Mouse (Mus musculus): ENCODE measurements at regions not wholly inside any gene's neighbourhood (a gene's known extent, or its start where the extent isn't known, plus 50 kb on each side); places are given as distances from the start of the nearest gene placed in this dataset.

DNA sequence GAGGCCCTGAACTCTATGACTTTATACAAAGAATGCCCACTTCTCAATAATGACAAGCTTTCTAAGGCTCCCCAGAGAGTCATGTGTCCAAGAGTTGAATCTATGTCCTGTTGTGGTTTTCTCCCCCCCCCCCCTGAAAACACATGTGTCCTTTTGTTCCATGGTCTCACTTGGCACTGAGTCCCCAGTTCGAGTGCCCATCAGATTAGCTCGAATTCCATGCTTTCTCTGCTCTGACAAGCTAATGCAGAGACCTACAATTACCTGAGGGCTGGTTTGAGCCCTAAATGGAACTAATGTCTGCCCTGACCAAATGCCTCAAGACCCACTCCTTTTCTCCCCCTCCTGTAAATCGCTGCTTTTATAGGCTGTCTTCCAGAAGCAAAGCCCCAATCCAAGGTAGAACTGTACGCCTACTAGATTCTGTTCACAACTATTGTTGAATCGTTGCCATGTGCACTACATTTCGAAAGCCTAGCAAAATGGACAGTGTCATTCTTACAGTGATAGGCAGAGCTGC, 392.0 kb downstream of the Wdr11 start:
- no peak for DNase-seq (ENCODE audit: low read depth)

DNA sequence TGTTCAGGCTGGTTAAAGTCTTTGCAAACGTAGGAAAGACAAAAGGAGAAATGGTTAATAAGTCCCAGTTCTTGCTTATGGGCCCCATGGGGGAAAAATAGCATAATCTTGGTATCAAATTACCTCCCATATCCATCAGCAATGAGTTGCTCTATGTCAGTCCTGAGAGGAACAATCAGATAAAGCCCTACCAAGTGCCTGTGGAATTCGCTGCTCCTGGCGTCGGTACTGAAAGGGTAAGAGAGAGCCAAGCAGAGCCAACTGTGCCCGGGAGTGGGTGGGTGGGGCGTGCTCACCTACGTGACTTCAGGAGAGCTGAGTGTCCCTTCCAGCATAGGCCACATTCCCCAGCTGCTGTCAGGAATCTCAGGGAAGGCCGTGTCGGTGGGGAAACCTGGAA, 392.7 kb downstream of the Wdr11 start:
- DNase-seq (ENCODE audit: low read depth): no peak

DNA sequence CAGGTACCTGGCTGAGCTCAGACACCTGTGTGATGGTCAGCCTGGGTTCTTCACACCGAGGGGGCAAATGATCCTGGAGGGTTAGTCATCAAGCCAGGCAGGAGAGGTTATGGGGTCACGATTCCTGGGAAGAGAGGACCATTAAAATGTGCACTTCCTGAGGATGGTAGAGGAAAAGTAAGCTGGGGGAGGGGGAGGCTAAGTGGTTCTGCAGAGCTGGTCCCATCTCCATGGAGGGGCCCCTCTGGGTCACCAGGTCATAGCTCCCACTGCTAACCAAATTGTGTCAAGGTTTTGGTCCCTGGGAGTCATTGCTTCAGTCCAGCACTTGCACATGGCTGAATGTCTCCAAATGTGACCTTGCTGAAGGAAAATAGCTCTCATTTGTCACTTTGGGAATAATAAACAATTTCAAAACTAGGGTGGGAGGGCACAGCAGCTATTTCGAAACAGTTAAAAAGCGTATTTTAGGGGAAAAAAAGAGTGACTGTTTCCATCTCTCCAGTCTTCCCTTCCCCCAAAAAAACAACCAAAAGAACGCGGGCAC, 395.5 kb downstream of the Wdr11 start:
- DNase-seq (ENCODE audit: low read depth): no peak

DNA sequence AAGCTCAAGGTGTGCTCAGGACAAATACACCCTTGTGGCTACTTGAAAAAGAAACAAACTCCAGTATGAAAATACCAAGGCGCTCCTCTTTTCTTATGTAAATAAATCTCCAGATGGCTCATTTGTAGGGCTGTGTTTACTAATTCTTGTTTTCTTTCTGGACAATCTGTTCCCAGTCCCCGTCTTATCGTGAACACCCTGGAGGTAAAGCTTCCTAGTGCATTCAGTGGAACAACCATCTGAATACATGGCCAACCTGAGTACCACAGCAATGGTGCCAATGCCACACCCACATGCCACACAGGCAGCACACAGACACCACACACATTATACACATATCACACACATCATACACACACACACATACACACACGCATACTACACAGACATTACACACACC, 396.1 kb downstream of the Wdr11 start:
- DNase-seq (ENCODE audit: low read depth): no peak

DNA sequence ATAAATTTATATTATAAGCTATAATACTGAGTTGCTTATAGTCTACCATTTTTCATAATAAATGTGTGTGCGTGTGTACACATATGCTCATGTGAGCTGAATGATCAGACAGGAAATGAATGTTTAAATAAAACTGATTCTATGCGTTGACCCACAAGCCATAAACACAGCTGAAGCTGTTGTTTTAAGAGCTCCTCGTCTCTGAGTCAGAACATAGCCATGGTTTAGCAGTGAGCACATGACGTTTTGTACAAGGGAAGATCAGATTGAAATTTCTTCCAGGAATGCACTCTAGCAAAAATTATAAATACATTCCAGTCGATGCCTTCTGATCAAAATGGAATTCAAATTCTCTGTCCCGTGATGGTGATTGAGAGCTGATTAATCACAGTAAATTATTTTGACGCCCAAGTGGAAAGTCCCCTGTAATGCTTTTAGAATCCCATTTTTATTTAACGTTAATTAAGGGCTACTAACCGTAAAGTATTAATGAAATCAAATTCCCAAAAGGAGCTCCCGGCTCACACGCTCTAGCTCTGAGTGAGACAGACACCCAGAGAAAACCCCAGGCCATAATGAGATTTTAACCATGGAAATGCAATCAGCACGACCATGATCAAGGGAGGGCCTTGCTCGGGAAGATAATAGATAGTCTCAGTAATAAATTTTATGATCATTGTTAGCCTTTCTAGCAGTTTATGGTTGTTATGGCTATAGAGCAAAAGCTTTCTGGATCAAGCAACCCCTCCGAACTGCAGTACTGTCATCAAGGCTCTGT, 402.0 kb downstream of the Wdr11 start:
- no peak for DNase-seq (ENCODE audit: low read depth)

DNA sequence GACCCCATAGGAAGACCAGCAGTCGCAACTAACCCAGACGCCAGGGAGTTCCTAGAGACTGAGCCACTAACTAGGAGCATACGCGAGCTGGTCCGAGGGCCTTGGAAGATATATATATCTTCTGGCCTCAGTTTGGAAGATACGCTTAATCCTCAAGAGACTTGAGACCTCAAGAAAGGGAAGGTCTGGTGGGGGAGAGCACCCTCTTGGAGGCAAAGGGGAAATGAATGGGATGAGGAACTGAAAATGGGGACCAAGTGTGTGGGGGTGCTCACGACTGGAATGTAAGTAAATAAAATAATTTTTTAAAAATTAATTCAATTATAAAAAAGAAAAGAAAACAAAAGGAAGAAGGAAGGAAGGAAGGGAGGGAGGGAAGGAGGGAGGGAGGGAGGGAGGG, 403.9 kb downstream of the Wdr11 start:
- DNase-seq (ENCODE audit: low read depth): no peak

DNA sequence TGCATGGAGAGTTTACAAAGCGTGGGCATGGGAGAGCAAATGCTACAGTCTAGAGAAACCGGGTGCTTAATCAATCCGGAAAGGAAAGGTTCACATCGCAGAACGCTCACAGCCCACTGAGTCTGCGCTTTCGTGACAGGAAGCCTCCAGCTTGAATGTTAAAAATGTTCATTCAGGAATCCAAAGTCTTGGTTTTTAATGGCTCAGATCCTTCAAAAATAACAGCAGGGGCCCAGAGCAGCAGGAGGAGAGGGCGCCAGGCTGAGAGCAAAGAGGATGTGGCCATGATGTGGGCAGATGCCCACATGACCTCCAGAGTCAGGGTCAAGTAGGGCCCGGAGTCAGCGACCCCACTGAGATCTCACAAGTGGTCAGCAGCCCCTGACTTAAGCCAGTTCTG, 409.4 kb downstream of the Wdr11 start:
- DNase-seq (ENCODE audit: low read depth): peak; percentile 61

DNA sequence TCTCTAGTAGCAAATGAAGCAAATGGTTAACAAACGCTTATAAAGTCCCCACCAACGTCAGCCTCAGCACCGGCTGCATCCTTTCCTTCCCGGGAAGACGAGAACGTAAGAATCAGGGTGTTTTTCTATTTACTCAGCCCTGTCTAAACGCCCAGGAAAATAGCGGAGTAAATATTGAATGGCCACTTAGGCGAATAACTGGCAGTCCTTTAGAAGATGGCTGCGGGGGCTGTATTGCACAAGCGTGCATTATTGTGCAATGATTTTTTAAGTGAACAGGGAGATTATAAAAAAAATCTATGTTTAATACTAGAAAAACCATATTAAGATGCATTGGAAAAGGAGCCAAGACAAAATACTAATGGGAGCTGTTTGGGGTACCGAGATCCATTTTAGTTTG, 410.3 kb downstream of the Wdr11 start:
- no peak for DNase-seq (ENCODE audit: low read depth)

DNA sequence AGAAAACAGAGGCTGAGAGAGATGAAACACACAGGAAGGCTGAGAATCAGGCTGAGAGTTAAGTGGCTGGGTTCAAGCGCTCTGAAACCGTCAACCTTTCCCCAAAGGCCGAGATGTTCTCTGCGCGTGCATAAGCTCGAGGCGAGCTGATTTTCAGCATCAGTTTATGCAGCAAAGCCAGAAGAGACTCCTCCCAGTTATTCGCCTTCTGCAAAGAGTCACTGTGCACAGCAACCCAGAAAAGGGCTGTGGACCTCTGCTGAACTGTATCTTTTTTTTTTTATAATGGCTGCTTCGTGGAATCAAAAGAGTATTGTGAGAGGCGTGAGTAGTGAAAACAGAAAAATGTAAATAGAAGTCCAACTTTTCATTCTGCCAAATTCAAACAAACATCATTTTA, 413.7 kb downstream of the Wdr11 start:
- no peak for DNase-seq (ENCODE audit: low read depth)

DNA sequence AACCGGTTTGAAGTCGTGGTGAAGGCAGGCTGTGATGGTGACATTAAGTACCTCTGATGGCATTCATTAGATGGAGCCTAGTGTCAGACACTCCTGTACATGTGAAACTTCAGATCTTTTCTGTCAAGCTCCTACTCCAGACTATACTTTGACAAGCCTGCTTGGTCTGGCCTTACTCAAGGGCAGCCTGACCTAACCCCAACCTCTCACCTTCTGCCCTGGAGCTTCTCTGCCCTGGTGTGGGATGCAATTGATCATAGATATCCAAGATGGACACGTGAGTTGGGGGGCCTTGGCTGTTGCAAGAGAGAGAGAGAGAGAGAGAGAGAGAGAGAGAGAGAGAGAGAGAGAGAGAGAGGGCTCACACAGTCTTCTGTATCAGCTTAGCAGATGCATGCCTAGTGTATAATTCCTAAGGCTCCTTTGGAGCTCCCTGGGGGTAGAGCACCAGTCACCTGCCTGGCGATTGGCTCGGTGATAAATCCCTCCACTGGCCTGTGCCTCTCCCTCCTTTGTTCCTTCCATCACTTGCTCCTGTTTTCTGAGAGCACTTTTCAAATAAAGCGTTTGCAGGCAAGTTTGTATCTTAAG, 416.4 kb downstream of the Wdr11 start:
- DNase-seq (ENCODE audit: low read depth): no peak

DNA sequence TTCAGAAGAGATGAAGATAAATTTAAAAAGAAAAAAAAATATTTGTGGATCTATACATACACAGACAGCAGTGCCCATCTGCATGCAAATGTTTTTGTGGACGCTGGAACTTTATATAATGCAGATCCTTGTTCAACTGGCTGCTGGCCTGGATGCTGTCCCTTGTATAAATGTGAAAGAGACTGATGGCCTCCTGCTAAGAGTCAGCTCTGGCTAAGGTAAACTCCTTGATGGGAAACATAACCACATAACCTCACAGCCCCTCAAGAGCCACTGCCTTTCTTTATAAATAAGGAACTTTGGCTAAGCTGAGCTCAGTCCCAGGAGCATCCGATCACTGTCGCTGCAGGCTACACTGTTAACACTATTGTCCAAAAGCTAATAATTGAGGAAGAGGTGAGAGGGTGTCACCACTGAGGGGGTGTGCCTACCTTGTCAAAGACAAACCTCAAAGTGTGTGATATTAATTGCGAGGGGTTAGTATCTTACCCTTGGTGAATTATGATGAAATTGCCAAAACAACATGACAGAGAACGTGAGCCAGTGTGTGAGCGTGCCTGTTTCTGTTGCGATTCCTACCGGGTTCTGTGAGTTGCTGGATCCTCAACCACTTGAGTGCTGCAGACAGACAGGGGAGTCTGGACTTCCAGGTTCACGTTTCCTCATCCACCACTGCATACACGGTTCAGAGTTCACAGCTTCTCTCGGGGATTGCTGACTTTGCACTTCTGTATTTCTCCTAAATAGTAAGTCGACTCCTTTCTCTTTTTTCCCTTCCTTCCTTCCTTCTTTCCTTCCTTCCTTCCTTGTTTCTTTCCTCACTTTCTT, 417.1 kb downstream of the Wdr11 start:
- no peak for DNase-seq (ENCODE audit: low read depth)

DNA sequence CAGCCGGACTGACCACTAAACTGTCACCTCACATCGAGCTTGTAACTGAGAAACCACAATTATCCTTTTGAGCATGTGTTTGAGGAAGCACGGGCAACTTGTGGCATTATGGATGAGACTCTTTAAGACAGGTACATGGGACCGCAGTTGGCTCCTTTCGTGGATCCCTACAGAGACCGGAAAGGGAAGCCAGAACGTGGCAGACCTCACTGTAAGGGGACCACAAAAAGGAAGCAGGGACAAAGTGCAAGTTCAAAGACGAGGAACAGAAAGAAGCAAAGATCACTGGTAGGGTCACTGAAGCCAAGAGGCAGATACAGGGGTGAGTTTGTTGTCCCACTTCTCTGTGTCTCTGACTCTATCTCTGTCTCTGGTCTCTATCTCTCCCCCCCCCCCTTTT, 420.4 kb downstream of the Wdr11 start:
- DNase-seq (ENCODE audit: low read depth): no peak

DNA sequence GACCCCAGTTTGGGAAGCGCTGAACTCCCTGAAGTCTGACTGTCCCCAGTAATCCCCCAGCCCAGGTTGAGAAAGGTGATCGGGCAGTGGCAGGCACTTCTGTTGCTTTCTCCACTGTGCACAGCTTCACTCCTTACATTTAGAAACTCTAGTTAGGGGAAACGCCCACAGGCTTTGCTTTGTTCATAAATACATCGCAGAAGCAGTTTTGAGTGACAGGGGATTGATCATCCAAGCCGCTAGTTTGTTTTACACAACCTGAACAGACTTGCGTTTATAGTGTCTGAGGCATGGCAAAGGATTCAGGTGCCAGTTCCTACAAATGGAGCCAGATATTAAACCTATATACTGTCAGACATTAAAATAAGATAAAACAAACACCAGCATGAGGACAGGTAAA, 421.4 kb downstream of the Wdr11 start:
- no peak for DNase-seq (ENCODE audit: low read depth)

DNA sequence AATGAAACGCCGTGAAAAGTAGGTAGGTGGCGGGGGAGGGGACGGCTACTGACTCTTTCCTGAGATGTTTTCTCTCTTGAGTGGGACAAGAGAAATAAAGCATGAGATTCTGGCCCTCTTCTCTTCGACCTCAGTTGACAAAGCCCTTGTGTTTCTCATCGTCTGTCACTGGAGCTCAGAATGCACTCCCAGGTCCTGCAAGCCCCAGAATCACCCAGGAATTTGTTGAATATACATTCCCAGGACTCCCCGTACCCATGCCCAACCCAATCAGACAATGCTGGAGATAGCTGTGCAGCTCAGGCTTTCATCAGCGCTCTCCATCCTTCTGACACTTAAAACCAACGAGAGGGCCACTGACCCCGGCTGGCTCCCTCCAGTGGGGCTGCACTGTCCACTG, 422.9 kb downstream of the Wdr11 start:
- no peak for DNase-seq (ENCODE audit: low read depth)

DNA sequence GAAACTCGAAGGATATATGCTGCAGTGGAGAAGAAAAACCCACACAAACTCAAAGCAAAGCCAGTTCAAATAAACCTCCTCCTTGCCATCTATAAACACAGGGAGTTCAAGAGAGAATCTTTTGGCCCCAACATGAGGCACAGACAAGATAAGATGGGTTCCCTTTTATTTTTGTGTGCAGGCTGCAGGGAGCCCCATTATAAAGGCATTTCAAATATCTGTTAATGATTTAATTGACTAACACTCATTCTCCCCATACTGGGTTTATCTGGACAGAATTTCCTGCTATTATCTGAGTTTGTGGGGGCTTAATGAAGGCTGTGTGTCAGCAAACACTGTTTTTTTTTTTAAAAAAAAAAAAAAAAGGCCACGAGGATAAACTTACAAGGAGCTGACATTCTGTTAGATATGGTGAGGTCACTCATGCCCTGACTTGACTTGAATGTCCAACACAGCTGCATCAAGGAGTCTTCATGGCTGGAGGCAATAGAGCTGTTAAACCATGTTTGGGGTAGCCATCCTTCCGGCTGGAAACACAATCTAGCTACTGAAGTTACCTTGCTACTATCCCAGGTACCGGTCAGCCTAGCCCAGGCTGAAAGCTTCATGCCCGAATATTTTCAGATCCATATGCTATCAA, 423.8 kb downstream of the Wdr11 start:
- no peak for DNase-seq (ENCODE audit: low read depth)

DNA sequence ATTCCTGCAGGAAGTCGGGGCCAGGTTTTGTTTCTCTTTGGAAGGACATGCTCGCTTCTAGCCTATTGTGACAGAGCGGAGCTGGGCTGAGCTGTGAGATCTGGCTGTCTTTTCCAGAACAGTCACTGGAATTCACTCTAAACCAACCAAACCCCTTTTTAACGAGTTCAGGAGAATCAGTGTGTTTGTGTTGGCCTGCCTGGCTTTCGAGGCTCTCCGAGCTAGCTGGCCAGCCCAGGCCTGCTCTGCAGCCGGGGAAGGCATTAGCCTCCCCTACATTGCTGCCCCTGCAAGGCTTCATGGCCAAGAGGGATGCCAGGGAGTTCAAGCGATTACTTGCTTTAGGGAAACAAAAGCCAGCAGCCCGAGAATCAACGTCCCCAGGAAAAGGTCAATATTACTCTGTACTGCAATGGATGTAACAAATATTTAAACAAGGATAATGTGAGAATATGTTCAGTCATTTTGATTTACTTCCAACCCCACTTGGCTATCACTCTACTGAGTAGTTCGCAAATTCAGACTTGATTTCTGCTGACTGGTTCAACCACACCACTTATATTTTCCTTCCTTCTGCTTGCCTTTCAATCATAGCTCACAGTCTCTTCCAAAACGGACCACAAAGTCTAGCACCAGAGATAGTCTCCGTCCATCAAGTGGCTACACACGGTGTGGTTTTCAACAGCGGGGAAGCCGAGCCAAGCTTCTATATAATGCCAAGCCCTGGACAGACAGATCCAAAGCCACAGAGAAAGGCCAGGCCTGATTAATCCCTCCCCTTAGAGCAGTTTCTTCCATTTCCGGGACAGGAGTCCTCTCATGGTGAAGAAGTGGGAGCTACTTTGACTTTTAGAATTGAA, 424.6 kb downstream of the Wdr11 start:
- peak; percentile 66 for DNase-seq (ENCODE audit: low read depth)

DNA sequence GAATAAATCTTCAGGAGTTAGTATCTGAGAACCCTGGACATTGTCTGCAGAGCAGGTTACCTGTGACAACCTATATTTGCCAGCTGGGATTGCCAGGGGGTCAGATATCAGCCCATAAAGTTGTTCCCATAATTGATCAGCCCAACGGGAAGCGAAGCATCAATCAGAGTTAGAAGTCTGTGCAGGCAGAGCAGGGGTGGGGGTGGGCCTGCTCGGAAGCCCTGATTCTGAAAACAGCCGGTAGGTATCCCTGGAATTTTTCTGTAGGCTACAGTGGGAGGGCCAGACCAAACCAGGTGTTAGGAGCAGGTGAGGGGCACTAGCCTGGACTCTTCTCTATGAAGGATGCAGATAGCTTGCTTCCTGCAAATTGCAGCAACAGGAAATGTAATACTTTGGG, 427.2 kb downstream of the Wdr11 start:
- no peak for DNase-seq (ENCODE audit: low read depth)

DNA sequence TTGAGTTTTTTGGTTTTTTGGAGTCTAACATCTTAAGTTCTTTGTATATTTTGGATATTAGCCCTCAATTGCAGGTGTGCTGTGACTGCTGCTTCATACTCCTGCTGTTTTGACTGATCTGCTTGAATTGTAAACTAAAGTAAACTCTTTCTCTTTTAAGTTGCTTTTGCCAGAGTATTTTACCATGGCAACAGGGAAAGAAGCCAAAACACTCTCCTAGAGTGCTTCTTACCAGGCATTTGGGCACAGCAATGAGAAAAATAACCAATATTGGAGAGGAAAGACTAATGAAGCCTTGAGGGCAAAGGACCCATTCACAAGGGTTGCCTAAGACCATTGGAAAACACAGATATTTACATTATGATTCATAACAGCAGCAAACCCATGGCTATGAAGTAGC, 437.3 kb downstream of the Wdr11 start:
- peak; percentile 71 for DNase-seq (ENCODE audit: low read depth)

DNA sequence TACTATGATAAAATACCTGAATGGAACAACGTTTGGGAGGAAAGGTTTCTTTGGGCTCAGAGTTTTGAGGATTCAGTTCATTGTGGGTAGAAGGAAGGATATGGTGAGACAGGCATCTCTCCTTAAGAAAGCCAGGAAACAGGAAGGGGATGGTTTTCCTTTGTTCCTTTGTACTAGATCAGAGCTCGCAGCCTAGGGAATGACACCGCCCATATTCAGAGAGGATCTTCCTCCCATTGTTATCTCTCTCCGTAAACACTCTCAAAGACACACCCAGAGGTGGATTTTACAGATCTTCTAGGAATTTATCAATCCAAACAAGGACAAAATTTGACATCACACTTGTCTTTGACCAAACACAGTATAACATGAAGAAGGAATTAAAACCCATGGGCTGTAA, 439.0 kb downstream of the Wdr11 start:
- no peak for DNase-seq (ENCODE audit: low read depth)

DNA sequence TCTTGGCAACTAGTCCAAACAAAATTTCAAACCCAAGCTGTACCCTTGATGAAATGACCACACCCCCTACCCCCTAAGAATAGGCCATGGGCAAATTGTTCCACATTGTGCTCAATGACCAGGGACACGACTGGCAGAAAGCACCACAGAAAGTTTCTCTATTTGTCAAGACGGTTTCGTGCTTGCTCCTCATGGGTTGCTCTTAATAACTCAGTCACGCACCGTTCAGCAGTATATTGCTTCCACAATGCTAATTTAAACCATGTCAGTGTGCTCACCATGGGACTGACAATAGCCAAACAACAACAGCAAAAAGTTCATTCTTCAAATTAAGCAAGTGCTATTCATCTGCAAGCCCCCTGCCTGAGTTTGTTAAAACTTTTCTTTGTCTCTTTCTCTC, 444.6 kb downstream of the Wdr11 start:
- DNase-seq (ENCODE audit: low read depth): no peak
